In the genomic region with DNA sequence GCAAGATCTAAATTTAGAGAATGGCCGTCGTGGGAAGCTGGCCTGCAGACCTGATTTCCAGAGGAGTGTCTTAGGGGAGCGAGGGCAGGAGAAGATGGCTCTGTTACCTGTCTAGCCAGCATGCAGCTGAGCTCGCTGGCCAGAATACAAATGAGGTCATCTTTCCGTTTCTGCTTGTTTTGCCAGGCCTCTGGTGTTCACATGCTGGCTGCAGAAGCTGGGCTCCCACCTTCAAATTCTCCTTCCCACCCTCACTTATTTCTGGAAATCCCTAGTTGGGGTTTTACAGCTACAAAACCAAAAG, we compare ENCODE assay signal across 14 mouse cellular contexts. TPM values are rescaled to one million over a fixed set of nuclear protein-coding genes. Genes with fewer than 3 reads are reported as not detected.
DNase-seq lines count a peak whose midpoint lies in the region; ATAC-seq and TF ChIP-seq lines count a peak whose summit lies in the region.
"Had no signal": no experiment of that assay in that cellular context is flagged by ENCODE, and none has a peak within 500 bp of the region (broad histone marks: within the 10 kb centered on the region; RNA-seq: fewer than 3 reads in every experiment).

No protein-coding gene starts in this region.

- no peak overlapping the region for H3K4me2 ChIP-seq in midbrain, embryonic 13.5 days (replicated peaks)
- no peak overlapping the region for H3K4me2 ChIP-seq in midbrain, embryonic 11.5 days
- H3K4me2 ChIP-seq in neural tube, embryonic 15.5 days: no peak overlapping the region
- H3K4me2 ChIP-seq in lung, postnatal 0 days (replicated peaks; ENCODE audit: low read depth, low read length): no peak overlapping the region
- H3K4me2 ChIP-seq: liver, embryonic 13.5 days had no signal

- H3K27me3 ChIP-seq in heart, embryonic 10.5 days (ENCODE audit: insufficient read depth, poor library complexity, severe bottlenecking): no peaks in the 10 kb centered on the region
- H3K27me3 ChIP-seq in midbrain, embryonic 13.5 days: no peaks in the 10 kb centered on the region
- no peaks in the 10 kb centered on the region for H3K27me3 ChIP-seq in midbrain, embryonic 11.5 days (ENCODE audit: control insufficient read depth, insufficient read depth, low read length)
- H3K27me3 ChIP-seq in neural tube, embryonic 15.5 days (replicated peaks): no peaks in the 10 kb centered on the region
- H3K27me3 ChIP-seq in lung, postnatal 0 days (replicated peaks; ENCODE audit: insufficient read depth, low read length): no peaks in the 10 kb centered on the region
- H3K27me3 ChIP-seq: liver, embryonic 13.5 days had no signal

- no peak overlapping the region for H3K27ac ChIP-seq in heart, embryonic 10.5 days
- no peak overlapping the region for H3K27ac ChIP-seq in midbrain, embryonic 13.5 days
- no peak overlapping the region for H3K27ac ChIP-seq in midbrain, embryonic 11.5 days (ENCODE audit: low read depth, low read length)
- peak overlapping the region; percentile 78 for H3K27ac ChIP-seq in neural tube, embryonic 15.5 days (replicated peaks)
- no peak overlapping the region for H3K27ac ChIP-seq in lung, postnatal 0 days (ENCODE audit: low read length)
- H3K27ac ChIP-seq: heart, adult 2 months; liver, embryonic 13.5 days had no signal

- DNase-seq in heart, adult 11 months: peak; percentile 85
- DNase-seq in heart, embryonic 10.5 days (ENCODE audit: low spot score): no peak
- DNase-seq in midbrain, embryonic 11.5 days (ENCODE audit: low spot score, missing footprints): no peak
- peak; percentile 23 for DNase-seq in gastrocnemius, postnatal 14 days
- DNase-seq in lung, postnatal 0 days (ENCODE audit: low spot score): no peak
- DNase-seq: cerebellum, postnatal 36 days; liver, embryonic 13.5 days had no signal

- peaks cover 11% of the 10 kb centered on the region for H3K4me1 ChIP-seq in heart, embryonic 10.5 days
- peaks cover 19% of the 10 kb centered on the region for H3K4me1 ChIP-seq in midbrain, embryonic 13.5 days (replicated peaks)
- no peaks in the 10 kb centered on the region for H3K4me1 ChIP-seq in midbrain, embryonic 11.5 days (ENCODE audit: control insufficient read depth, insufficient read depth, low read length)
- peaks cover 17% of the 10 kb centered on the region for H3K4me1 ChIP-seq in neural tube, embryonic 15.5 days
- H3K4me1 ChIP-seq in lung, postnatal 0 days (ENCODE audit: insufficient read depth, low read depth, low read length): no peaks in the 10 kb centered on the region

- H3K36me3 ChIP-seq in heart, embryonic 10.5 days: no peaks in the 10 kb centered on the region
- H3K36me3 ChIP-seq in midbrain, embryonic 13.5 days: no peaks in the 10 kb centered on the region
- no peaks in the 10 kb centered on the region for H3K36me3 ChIP-seq in midbrain, embryonic 11.5 days (ENCODE audit: control insufficient read depth, insufficient read depth, low read length)
- no peaks in the 10 kb centered on the region for H3K36me3 ChIP-seq in neural tube, embryonic 15.5 days
- no peaks in the 10 kb centered on the region for H3K36me3 ChIP-seq in lung, postnatal 0 days (ENCODE audit: insufficient read depth, low read length)
- H3K36me3 ChIP-seq: liver, embryonic 13.5 days had no signal

- 37% methylated on average over 5 of the region's 5 CpGs for WGBS in heart, embryonic 10.5 days
- 62% methylated on average over 5 of the region's 5 CpGs for WGBS in midbrain, embryonic 13.5 days
- WGBS in midbrain, embryonic 11.5 days: 63% methylated on average over 5 of the region's 5 CpGs
- WGBS in neural tube, embryonic 15.5 days: 47% methylated on average over 5 of the region's 5 CpGs
- WGBS in lung, postnatal 0 days: 56% methylated on average over 5 of the region's 5 CpGs

- H3K4me3 ChIP-seq in heart, embryonic 10.5 days: no peak overlapping the region
- no peak overlapping the region for H3K4me3 ChIP-seq in midbrain, embryonic 13.5 days (replicated peaks)
- H3K4me3 ChIP-seq in midbrain, embryonic 11.5 days (ENCODE audit: low read depth, low read length): no peak overlapping the region
- H3K4me3 ChIP-seq in neural tube, embryonic 15.5 days (replicated peaks): no peak overlapping the region
- no peak overlapping the region for H3K4me3 ChIP-seq in lung, postnatal 0 days (ENCODE audit: low read depth, low read length)
- H3K4me3 ChIP-seq: erythroblast, embryonic 14.5 days; heart, adult 2 months; liver, embryonic 13.5 days; myocyte had no signal

- TF ChIP-seq CTCF in lung, postnatal 0 days (IDR thresholded peaks at IDR 0.05): no peak

- H3K9me3 ChIP-seq in heart, embryonic 10.5 days: no peaks in the 10 kb centered on the region
- no peaks in the 10 kb centered on the region for H3K9me3 ChIP-seq in midbrain, embryonic 13.5 days
- no peaks in the 10 kb centered on the region for H3K9me3 ChIP-seq in midbrain, embryonic 11.5 days (ENCODE audit: control insufficient read depth, low read length)
- no peaks in the 10 kb centered on the region for H3K9me3 ChIP-seq in neural tube, embryonic 15.5 days (replicated peaks)
- H3K9me3 ChIP-seq in lung, postnatal 0 days (ENCODE audit: low read length): no peaks in the 10 kb centered on the region
- H3K9me3 ChIP-seq: liver, embryonic 13.5 days had no signal

- intact Hi-C loops in gastrocnemius, postnatal 14 days (cut with DNase I; ENCODE audit: low total_unique reads): no loop called here

- H3K9ac ChIP-seq in midbrain, embryonic 13.5 days (replicated peaks): no peak overlapping the region
- H3K9ac ChIP-seq in midbrain, embryonic 11.5 days (ENCODE audit: low read length): no peak overlapping the region
- H3K9ac ChIP-seq in neural tube, embryonic 15.5 days (replicated peaks): no peak overlapping the region
- no peak overlapping the region for H3K9ac ChIP-seq in lung, postnatal 0 days (replicated peaks; ENCODE audit: low read depth)
- H3K9ac ChIP-seq: forebrain, postnatal 0 days; liver, embryonic 13.5 days had no signal

- peak; percentile 15; the same call in 1 of the 2 replicates for ATAC-seq in midbrain, embryonic 13.5 days
- no peak for ATAC-seq in midbrain, embryonic 11.5 days (ENCODE audit: low FRiP score)
- ATAC-seq in neural tube, embryonic 15.5 days (ENCODE audit: low FRiP score): peak; percentile 16
- ATAC-seq in monocyte, adult 5-6 weeks (replicated peaks; ENCODE audit: insufficient number of reproducible peaks, low FRiP score, low TSS enrichment, poor library complexity, severe bottlenecking): no peak
- no peak for ATAC-seq in lung, postnatal 0 days

- TF ChIP-seq EP300 in lung, postnatal 0 days (IDR thresholded peaks at IDR 0.05): no peak

RNA-seq across cellular contexts. Expression of a gene that starts 43.6 kb away (rescaled TPM):
- polyA plus RNA-seq in heart, embryonic 10.5 days (2016; fragmentation: Nextera tagmentation; extraction: Ambion mirVana): 627 and 739 TPM in 2 replicates
- polyA plus RNA-seq in midbrain, embryonic 13.5 days (2015; fragmentation: Nextera tagmentation; extraction: Ambion mirVana): 587 and 637 TPM in 2 replicates
- 798 and 807 TPM in 2 replicates for polyA plus RNA-seq in midbrain, embryonic 11.5 days (2014; fragmentation: Nextera tagmentation; extraction: Ambion mirVana)
- 100 to 1,000 TPM; 101 to 124 TPM for total RNA-seq in gastrocnemius, postnatal 14 days (2021)
- polyA plus RNA-seq in neural tube, embryonic 15.5 days (2015; fragmentation: Nextera tagmentation; extraction: Ambion mirVana): 575 TPM in 2 replicates
- 663 to 950 TPM (median 750 TPM) in 3 replicates for total RNA-seq in monocyte, adult 5-6 weeks (2017)
- polyA plus RNA-seq in lung, postnatal 0 days (2015; fragmentation: Nextera tagmentation; extraction: Ambion mirVana): 608 and 620 TPM in 2 replicates

Comparison
In these comparisons a context has a peak if more than half of its experiments do, and no peak if none do; other contexts are left out.
1. DNase-seq: peak in heart, adult 11 months (single experiment) and gastrocnemius, postnatal 14 days (single experiment); none in heart, embryonic 10.5 days (single experiment), midbrain, embryonic 11.5 days (single experiment) and lung, postnatal 0 days (single experiment).
2. ATAC-seq: peak in midbrain, embryonic 13.5 days (single experiment) and neural tube, embryonic 15.5 days (single experiment); none in midbrain, embryonic 11.5 days (single experiment), monocyte, adult 5-6 weeks (single experiment) and lung, postnatal 0 days (single experiment).